Mouse (Mus musculus) myocyte (in vitro differentiated cells): ENCODE data around the gene Dis3l2. TPM values are rescaled to one million over a fixed set of nuclear protein-coding genes. Genes with fewer than 3 reads are reported as not detected.

Experiments used
- H3K27me3 ChIP-seq: one replicate; pipeline ENCODE4 v1.6.1; 2011; ENCODE audit not compliant: control insufficient read depth, insufficient read depth, insufficient read length
- H3K36me3 ChIP-seq: one replicate; pipeline ENCODE4 v1.6.1; 2011; ENCODE audit not compliant: control insufficient read depth, insufficient read depth
- H3K4me2 ChIP-seq: one replicate; pipeline ENCODE4 v1.6.1; 2011; ENCODE audit warnings: low read depth, control low read depth
- H3K4me3 ChIP-seq: one replicate; pipeline ENCODE4 v1.5.1; 2011; ENCODE audit warnings: mild to moderate bottlenecking, control low read depth, moderate library complexity
- H3K79me2 ChIP-seq: one replicate; pipeline ENCODE4 v1.6.1; 2011; ENCODE audit not compliant: control insufficient read depth, insufficient read depth
- H3ac ChIP-seq: one replicate; pipeline ENCODE4 v1.6.1; 2011; ENCODE audit not compliant: control insufficient read depth, insufficient read length
- CEBPB ChIP-seq: IDR thresholded peaks from 2 replicates; pipeline ENCODE4 v1.6.1; 2011; ENCODE audit warnings: mild to moderate bottlenecking, moderate library complexity; ENCODE audit not compliant: poor library complexity, insufficient read depth, severe bottlenecking
- E2F4 ChIP-seq: IDR thresholded peaks from one replicate; pipeline ENCODE4 v1.6.1; 2011; ENCODE audit warnings: mild to moderate bottlenecking, control low read depth, moderate library complexity; ENCODE audit not compliant: insufficient read depth
- MAX ChIP-seq: IDR thresholded peaks from one replicate; pipeline ENCODE4 v1.6.1; 2011; ENCODE audit warnings: low read depth, mild to moderate bottlenecking, control low read depth
- MYOD1 ChIP-seq, 3 experiments: IDR thresholded peaks; one replicate each; pipeline ENCODE4 v1.6.1; 2011; ENCODE audit warnings: control low read depth in 2 of 3, low read depth in 2 of 3, mild to moderate bottlenecking in 2 of 3, moderate library complexity in 1 of 3; ENCODE audit not compliant: insufficient read length in 2 of 3, control insufficient read depth in 1 of 3
- MYOG ChIP-seq, 3 experiments: IDR thresholded peaks; one replicate each; pipeline ENCODE4 v1.6.1; 2011; ENCODE audit warnings: control low read depth in 2 of 3, low read depth in 2 of 3, mild to moderate bottlenecking in 2 of 3; ENCODE audit not compliant: insufficient read length in 2 of 3, control insufficient read depth in 1 of 3, insufficient read depth in 1 of 3
- POLR2A ChIP-seq: IDR thresholded peaks from one replicate; pipeline ENCODE4 v1.6.1; 2011; ENCODE audit warnings: low read depth, mild to moderate bottlenecking, control low read depth, moderate library complexity; ENCODE audit not compliant: insufficient read length
- POLR2AphosphoS2 ChIP-seq: IDR thresholded peaks from one replicate; pipeline ENCODE4 v1.6.1; 2011; ENCODE audit warnings: low read depth, control low read depth; ENCODE audit not compliant: insufficient read length
- REST ChIP-seq: IDR thresholded peaks from one replicate; pipeline ENCODE4 v1.6.1; 2011; ENCODE audit warnings: mild to moderate bottlenecking, control low read depth, moderate library complexity; ENCODE audit not compliant: insufficient read depth, insufficient read length
- SRF ChIP-seq: IDR thresholded peaks from one replicate; pipeline ENCODE4 v1.6.1; 2011; ENCODE audit warnings: low read depth; ENCODE audit not compliant: control insufficient read depth, insufficient read length
- TCF12 ChIP-seq: IDR thresholded peaks from one replicate; pipeline ENCODE4 v1.6.1; 2011; ENCODE audit warnings: mild to moderate bottlenecking, control low read depth; ENCODE audit not compliant: poor library complexity, insufficient read depth, severe bottlenecking
- TCF3 ChIP-seq: IDR thresholded peaks from one replicate; pipeline ENCODE4 v1.6.1; 2011; ENCODE audit warnings: low read depth, control low read depth; ENCODE audit not compliant: insufficient read length
- USF1 ChIP-seq: IDR thresholded peaks from one replicate; pipeline ENCODE4 v1.6.1; 2011; ENCODE audit warnings: low read depth, mild to moderate bottlenecking, control low read depth, moderate library complexity
- polyA plus RNA-seq: library from polyadenylated mRNA; unstranded; fragments of >200 nt; fragmentation: generic; extraction: Trizol; gene quantifications from one replicate; pipeline ENCODE4 v1.2.1, GENCODE M21; 2012; ENCODE audit warnings: missing spikeins

The Dis3l2 gene
- polyA plus RNA-seq, 1 experiment = 13.7 TPM

DNA sequence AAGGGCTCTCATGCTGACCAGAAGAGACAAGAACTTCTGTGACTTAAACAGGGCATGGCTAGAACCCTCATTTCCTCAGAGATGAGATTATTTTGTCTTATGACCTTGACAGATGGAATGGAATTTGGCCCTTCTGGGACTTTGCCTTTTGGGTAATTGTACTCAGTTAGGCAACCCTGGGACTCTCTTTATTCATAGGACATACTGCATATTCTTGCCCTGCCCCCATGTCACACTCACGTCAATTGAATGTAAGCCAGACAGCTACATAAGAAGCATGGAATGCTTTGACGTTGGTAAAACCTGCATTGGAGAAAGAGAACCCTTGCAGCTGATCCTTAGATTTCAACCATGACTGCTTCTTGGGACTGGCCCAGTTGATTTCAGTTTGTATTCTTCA is 294.4 kb downstream of the Dis3l2 start:
- Histone ChIP-seq H3ac (no peak overlapping the region), H3K36me3 (no peaks in the 10 kb centered on the region), H3K79me2 (no peaks in the 10 kb centered on the region), H3K4me3 (no peak overlapping the region), H3K4me2 (no peak overlapping the region), H3K27me3 (no peaks in the 10 kb centered on the region)
- no peak for TF ChIP-seq CEBPB
- no peak for TF ChIP-seq POLR2A
- TF ChIP-seq REST = no peak
- no peak for TF ChIP-seq MAX
- TF ChIP-seq MYOG (IDR thresholded peaks at IDR 0.05; ENCODE audit: control insufficient read depth in 1 of 3, insufficient read depth in 1 of 3, insufficient read length in 2 of 3, low read depth in 2 of 3) = no peak
- no peak for TF ChIP-seq E2F4
- TF ChIP-seq MYOD1 (IDR thresholded peaks at IDR 0.05; ENCODE audit: control insufficient read depth in 1 of 3, insufficient read length in 2 of 3, low read depth in 2 of 3) = no peak
- TF ChIP-seq SRF = no peak
- TF ChIP-seq POLR2AphosphoS2 = no peak
- no peak for TF ChIP-seq TCF3

DNA sequence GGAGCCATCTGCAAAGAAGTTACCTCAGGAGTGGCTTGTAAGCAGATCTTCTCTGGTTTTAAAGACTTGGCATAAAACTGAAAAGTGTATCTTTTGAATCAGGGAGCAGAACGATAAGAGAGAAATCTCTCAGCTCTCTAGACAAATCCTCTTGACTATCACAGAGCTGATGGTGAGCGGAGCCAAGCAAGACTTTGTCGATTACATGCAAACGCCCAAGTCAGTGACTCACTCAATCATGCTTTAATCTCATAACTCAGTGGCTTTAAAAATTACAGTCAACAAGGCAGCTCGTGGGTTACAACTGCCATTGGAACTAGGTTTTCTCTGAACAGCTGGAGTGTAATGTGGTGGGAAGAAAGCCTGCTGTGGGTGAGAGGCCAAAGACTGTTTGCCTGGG is 297.8 kb downstream of the Dis3l2 start:
- Histone ChIP-seq H3K27me3 (no peaks in the 10 kb centered on the region), H3K4me3 (no peak overlapping the region), H3K79me2 (no peaks in the 10 kb centered on the region), H3K36me3 (no peaks in the 10 kb centered on the region), H3K4me2 (no peak overlapping the region), H3ac (no peak overlapping the region)
- peak in 1 of 3 experiments; percentile 3 for TF ChIP-seq MYOD1 (IDR thresholded peaks at IDR 0.05; ENCODE audit: control insufficient read depth in 1 of 3, insufficient read length in 2 of 3, low read depth in 2 of 3)
- TF ChIP-seq CEBPB = no peak

DNA sequence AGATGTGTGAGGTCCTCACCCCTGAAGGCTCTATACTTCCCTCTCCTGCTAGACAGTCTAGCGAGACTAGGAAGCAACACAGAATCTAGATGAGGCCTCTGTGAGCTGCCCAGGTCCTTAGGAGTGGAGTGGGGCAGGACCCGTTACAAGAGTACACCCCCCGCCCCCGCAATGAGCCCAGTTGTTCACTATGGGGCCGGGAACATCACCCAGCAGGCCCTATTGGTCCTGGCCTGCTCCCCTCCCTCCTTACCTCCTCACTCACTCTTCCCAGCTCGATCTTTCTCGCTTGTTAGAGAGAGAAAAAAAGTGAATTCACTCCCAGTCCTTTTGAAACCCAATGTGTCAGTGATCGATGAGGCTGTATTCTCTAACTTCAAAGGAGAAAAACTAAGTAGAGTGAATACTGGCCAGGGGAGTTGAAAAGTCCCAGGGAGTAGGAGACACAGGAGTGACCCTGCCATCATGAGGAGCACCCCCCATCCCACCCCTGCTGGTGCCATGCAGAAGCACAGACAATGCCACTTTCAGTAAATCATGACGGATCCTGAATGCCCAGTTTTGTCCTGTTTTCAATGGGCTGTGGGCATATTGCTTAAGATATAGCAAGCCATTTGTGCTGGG is 299.0 kb downstream of the Dis3l2 start:
- no peaks in the 10 kb centered on the region for H3K27me3 ChIP-seq
- no peak overlapping the region for H3K4me2 ChIP-seq
- H3K79me2 ChIP-seq = no peaks in the 10 kb centered on the region
- no peak overlapping the region for H3K4me3 ChIP-seq
- H3ac ChIP-seq = no peak overlapping the region
- no peaks in the 10 kb centered on the region for H3K36me3 ChIP-seq
- TF ChIP-seq TCF12 (no peak), TCF3 (no peak), SRF (no peak), MYOD1 (IDR thresholded peaks at IDR 0.05; ENCODE audit: control insufficient read depth in 1 of 3, insufficient read length in 2 of 3, low read depth in 2 of 3) (no peak), E2F4 (no peak), CEBPB (no peak), MAX (no peak), REST (no peak), POLR2AphosphoS2 (no peak), POLR2A (no peak), MYOG (IDR thresholded peaks at IDR 0.05; ENCODE audit: control insufficient read depth in 1 of 3, insufficient read depth in 1 of 3, insufficient read length in 2 of 3, low read depth in 2 of 3) (no peak), USF1 (no peak)

DNA sequence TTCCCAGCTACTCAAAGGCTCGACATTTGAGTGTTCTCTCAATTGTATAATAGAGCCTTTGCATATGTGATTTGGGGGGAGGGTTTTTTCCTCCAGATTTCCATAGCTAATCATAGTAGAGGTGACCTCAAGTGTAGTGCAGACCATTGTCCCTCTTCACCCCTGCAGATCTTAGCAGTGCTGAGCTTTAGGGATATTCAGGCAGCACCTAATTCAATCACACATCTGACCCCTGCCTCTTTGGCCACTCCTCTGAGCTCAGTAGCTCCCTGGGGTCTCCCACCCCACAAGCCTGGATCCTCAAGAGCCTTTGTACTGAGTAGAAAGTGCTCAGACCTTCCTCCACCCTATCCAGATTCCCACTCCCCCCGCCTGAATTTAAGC is 299.6 kb downstream of the Dis3l2 start:
- Histone ChIP-seq H3K4me3 (no peak overlapping the region), H3K27me3 (no peaks in the 10 kb centered on the region), H3ac (no peak overlapping the region), H3K36me3 (no peaks in the 10 kb centered on the region), H3K79me2 (no peaks in the 10 kb centered on the region), H3K4me2 (no peak overlapping the region)
- TF ChIP-seq TCF12 (no peak), MYOG (IDR thresholded peaks at IDR 0.05; ENCODE audit: control insufficient read depth in 1 of 3, insufficient read depth in 1 of 3, insufficient read length in 2 of 3, low read depth in 2 of 3) (no peak), POLR2A (no peak), E2F4 (no peak), MYOD1 (IDR thresholded peaks at IDR 0.05; ENCODE audit: control insufficient read depth in 1 of 3, insufficient read length in 2 of 3, low read depth in 2 of 3) (no peak), TCF3 (no peak), REST (no peak), USF1 (no peak), POLR2AphosphoS2 (no peak), CEBPB (no peak), MAX (no peak), SRF (no peak)

DNA sequence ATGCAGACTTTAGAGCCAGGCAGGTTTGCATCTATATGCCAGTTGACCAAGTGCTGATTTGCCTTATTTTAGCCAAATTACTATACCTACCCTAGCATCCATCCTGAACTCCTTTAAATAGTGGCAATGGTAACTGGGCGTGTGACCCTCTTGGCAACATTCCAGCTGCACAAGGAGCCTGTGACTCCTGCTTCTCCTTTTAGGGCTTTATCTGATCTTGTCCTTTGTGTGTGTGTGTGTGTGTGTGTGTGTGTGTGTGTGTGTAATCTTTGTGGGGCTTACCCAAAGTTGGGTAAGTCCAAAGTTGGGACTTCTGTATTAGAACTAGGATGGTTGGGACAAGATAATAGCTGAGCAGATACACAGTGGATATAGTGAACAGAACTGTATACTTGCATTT is 302.8 kb downstream of the Dis3l2 start:
- H3K79me2 ChIP-seq = no peaks in the 10 kb centered on the region
- H3K36me3 ChIP-seq = no peaks in the 10 kb centered on the region
- no peaks in the 10 kb centered on the region for H3K27me3 ChIP-seq
- TF ChIP-seq MYOD1 (IDR thresholded peaks at IDR 0.05; ENCODE audit: control insufficient read depth in 1 of 3, insufficient read length in 2 of 3, low read depth in 2 of 3) (no peak), TCF3 (no peak), SRF (no peak), POLR2AphosphoS2 (no peak), POLR2A (no peak)
- H3K4me2 ChIP-seq = no peak overlapping the region
- H3K4me3 ChIP-seq = no peak overlapping the region
- H3ac ChIP-seq = no peak overlapping the region
